Mouse (Mus musculus): ENCODE data around the gene Filip1l. TPM values are rescaled to one million over a fixed set of nuclear protein-coding genes. Genes with fewer than 3 reads are reported as not detected.

Filip1l gene
- polyA plus RNA-seq, 1 experiment from 2014 or later: 32.6 TPM

- WGBS: 39% methylated on average over 2 of the region's 2 CpGs
- Histone ChIP-seq H3K9me3 (ENCODE audit: control insufficient read depth, low read length) (no peaks in the 10 kb centered on the region), H3K27ac (ENCODE audit: low read length) (peak overlapping the region; percentile 72), H3K4me2 (ENCODE audit: low read depth, low read length) (no peak overlapping the region), H3K4me3 (ENCODE audit: low read length) (no peak overlapping the region), H3K4me1 (replicated peaks; ENCODE audit: control insufficient read depth, insufficient read depth, low read length) (peaks cover 6% of the 10 kb centered on the region), H3K27me3 (ENCODE audit: control insufficient read depth, insufficient read depth, low read depth, low read length) (no peaks in the 10 kb centered on the region), H3K9ac (ENCODE audit: low read length) (no peak overlapping the region), H3K36me3 (ENCODE audit: control insufficient read depth, insufficient read depth, low read length) (no peaks in the 10 kb centered on the region)
- peak; percentile 44; the same call in 1 of the 2 replicates for ATAC-seq (ENCODE audit: low read depth)
Observed at GRCm38 (mm10) chr16:57582008-57582407, 229.1 kb downstream of the Filip1l start.

DNA sequence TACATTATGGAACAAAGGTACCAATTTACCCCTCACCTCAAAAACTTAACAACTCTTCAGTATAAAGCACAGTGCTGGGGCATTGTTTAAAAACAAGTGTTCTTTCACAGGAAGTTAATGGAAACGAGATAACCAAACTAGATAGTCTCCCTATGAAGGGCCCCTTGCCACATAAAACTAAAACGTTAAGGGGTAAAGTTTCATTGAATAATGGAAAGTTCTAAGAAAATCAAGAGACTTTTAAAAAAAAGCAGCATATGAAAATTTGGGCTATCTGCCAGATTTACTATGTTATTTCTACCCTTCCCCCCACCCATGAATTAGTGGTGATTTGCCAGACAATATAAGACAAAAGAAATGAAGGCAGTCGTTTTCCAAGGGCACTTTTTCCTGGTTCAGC lies 232.3 kb downstream of the Filip1l start:
- no peak for ATAC-seq (ENCODE audit: low read depth)
- Histone ChIP-seq H3K4me3 (ENCODE audit: low read length) (no peak overlapping the region), H3K4me1 (replicated peaks; ENCODE audit: control insufficient read depth, insufficient read depth, low read length) (peaks cover 6% of the 10 kb centered on the region), H3K36me3 (ENCODE audit: control insufficient read depth, insufficient read depth, low read length) (no peaks in the 10 kb centered on the region), H3K27me3 (ENCODE audit: control insufficient read depth, insufficient read depth, low read depth, low read length) (no peaks in the 10 kb centered on the region), H3K9me3 (ENCODE audit: control insufficient read depth, low read length) (no peaks in the 10 kb centered on the region), H3K4me2 (ENCODE audit: low read depth, low read length) (no peak overlapping the region), H3K9ac (ENCODE audit: low read length) (no peak overlapping the region), H3K27ac (ENCODE audit: low read length) (no peak overlapping the region)
- WGBS: 11% methylated on average over 3 of the region's 3 CpGs

GRCm38 (mm10) chr16:57593422-57594157 lies 240.7 kb downstream of the Filip1l start:
- Histone ChIP-seq H3K4me3 (ENCODE audit: low read length) (no peak overlapping the region), H3K36me3 (ENCODE audit: control insufficient read depth, insufficient read depth, low read length) (no peaks in the 10 kb centered on the region), H3K4me2 (ENCODE audit: low read depth, low read length) (no peak overlapping the region), H3K9me3 (ENCODE audit: control insufficient read depth, low read length) (no peaks in the 10 kb centered on the region), H3K4me1 (replicated peaks; ENCODE audit: control insufficient read depth, insufficient read depth, low read length) (0 out of 2 replicates have a peak, but pooled peaks cover 3% of the 10 kb centered on the region), H3K9ac (ENCODE audit: low read length) (no peak overlapping the region), H3K27ac (ENCODE audit: low read length) (no peak overlapping the region), H3K27me3 (ENCODE audit: control insufficient read depth, insufficient read depth, low read depth, low read length) (no peaks in the 10 kb centered on the region)
- 34% methylated on average over 7 of the region's 7 CpGs for WGBS
- peak; percentile 31; the same call in 1 of the 2 replicates for ATAC-seq (ENCODE audit: low read depth)

- Histone ChIP-seq H3K36me3 (ENCODE audit: control insufficient read depth, insufficient read depth, low read length) (no peaks in the 10 kb centered on the region), H3K9ac (ENCODE audit: low read length) (no peak overlapping the region), H3K27me3 (ENCODE audit: control insufficient read depth, insufficient read depth, low read depth, low read length) (no peaks in the 10 kb centered on the region), H3K4me3 (ENCODE audit: low read length) (no peak overlapping the region), H3K27ac (ENCODE audit: low read length) (no peak overlapping the region), H3K4me2 (ENCODE audit: low read depth, low read length) (no peak overlapping the region), H3K9me3 (ENCODE audit: control insufficient read depth, low read length) (no peaks in the 10 kb centered on the region), H3K4me1 (replicated peaks; ENCODE audit: control insufficient read depth, insufficient read depth, low read length) (0 out of 2 replicates have a peak, but pooled peaks cover 3% of the 10 kb centered on the region)
- ATAC-seq (ENCODE audit: low read depth): peak; percentile 69
- 66% methylated on average over 4 of the region's 4 CpGs for WGBS
Observed at GRCm38 (mm10) chr16:57597295-57597957, 244.5 kb downstream of the Filip1l start.

GRCm38 (mm10) chr16:57601031-57601430 lies 248.1 kb downstream of the Filip1l start:
- no peak for ATAC-seq (ENCODE audit: low read depth)
- no peaks in the 10 kb centered on the region for H3K27me3 ChIP-seq (ENCODE audit: control insufficient read depth, insufficient read depth, low read depth, low read length)
- H3K36me3 ChIP-seq (ENCODE audit: control insufficient read depth, insufficient read depth, low read length): no peaks in the 10 kb centered on the region
- peaks cover 7% of the 10 kb centered on the region for H3K4me1 ChIP-seq (replicated peaks; ENCODE audit: control insufficient read depth, insufficient read depth, low read length)
- H3K9me3 ChIP-seq (ENCODE audit: control insufficient read depth, low read length): no peaks in the 10 kb centered on the region
- no peak overlapping the region for H3K4me3 ChIP-seq (ENCODE audit: low read length)
- no peak overlapping the region for H3K9ac ChIP-seq (ENCODE audit: low read length)
- no peak overlapping the region for H3K4me2 ChIP-seq (ENCODE audit: low read depth, low read length)
- H3K27ac ChIP-seq (ENCODE audit: low read length): no peak overlapping the region

GRCm38 (mm10) chr16:57606444-57607227 lies 253.7 kb downstream of the Filip1l start, which contains the start of gene Cmss1:
TSS of gene Cmss1 (minus strand) at chr16:57606864.
- no peaks in the 10 kb centered on the region for H3K36me3 ChIP-seq (ENCODE audit: control insufficient read depth, insufficient read depth, low read length)
- ATAC-seq (ENCODE audit: low read depth): peak; percentile 94
- H3K4me2 ChIP-seq (ENCODE audit: low read depth, low read length): peak within 1 kb of the TSS; percentile 88
- H3K4me1 ChIP-seq (replicated peaks; ENCODE audit: control insufficient read depth, insufficient read depth, low read length): peaks cover 10% of the 10 kb centered on the region
- no peaks in the 10 kb centered on the region for H3K27me3 ChIP-seq (ENCODE audit: control insufficient read depth, insufficient read depth, low read depth, low read length)
- H3K9me3 ChIP-seq (ENCODE audit: control insufficient read depth, low read length): no peaks in the 10 kb centered on the region
- peak within 1 kb of the TSS; percentile 97 for H3K4me3 ChIP-seq (ENCODE audit: low read length)
- H3K9ac ChIP-seq (ENCODE audit: low read length): peak within 1 kb of the TSS; percentile 81
- H3K27ac ChIP-seq (ENCODE audit: low read length): peak within 1 kb of the TSS; percentile 70
- 0% methylated on average over 62 of the region's 64 CpGs for WGBS

DNA sequence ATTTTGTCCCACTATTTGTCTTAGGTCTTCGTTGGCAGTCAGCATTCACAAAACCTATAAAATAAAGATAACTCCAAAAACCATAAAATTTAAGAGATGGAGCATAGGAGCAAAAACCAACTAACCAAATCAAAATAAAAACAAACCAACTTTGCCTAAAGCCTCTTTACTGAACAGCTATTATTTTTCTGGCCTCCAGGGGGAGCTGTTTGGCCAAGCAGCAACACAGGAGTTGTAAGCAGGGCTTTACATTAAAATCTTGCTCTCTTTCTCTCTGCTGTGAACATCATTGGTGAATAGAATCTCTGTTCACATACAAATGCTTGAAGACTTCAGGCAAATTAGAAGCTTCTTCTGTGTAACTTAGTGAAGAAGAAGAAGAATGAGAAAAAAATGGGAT lies 258.9 kb downstream of the Filip1l start:
- H3K9ac ChIP-seq (ENCODE audit: low read length): no peak overlapping the region
- no peaks in the 10 kb centered on the region for H3K9me3 ChIP-seq (ENCODE audit: control insufficient read depth, low read length)
- H3K4me1 ChIP-seq (replicated peaks; ENCODE audit: control insufficient read depth, insufficient read depth, low read length): peaks cover 5% of the 10 kb centered on the region
- no peak overlapping the region for H3K4me3 ChIP-seq (ENCODE audit: low read length)
- 13% methylated on average over 1 of the region's 1 CpGs for WGBS
- H3K36me3 ChIP-seq (ENCODE audit: control insufficient read depth, insufficient read depth, low read length): no peaks in the 10 kb centered on the region
- no peak for ATAC-seq (ENCODE audit: low read depth)
- no peak overlapping the region for H3K27ac ChIP-seq (ENCODE audit: low read length)
- no peaks in the 10 kb centered on the region for H3K27me3 ChIP-seq (ENCODE audit: control insufficient read depth, insufficient read depth, low read depth, low read length)
- no peak overlapping the region for H3K4me2 ChIP-seq (ENCODE audit: low read depth, low read length)
